Mouse (Mus musculus) lung, adult 2 months (tissue): ENCODE measurements at regions not wholly inside any gene's neighbourhood (a gene's known extent, or its start where the extent isn't known, plus 50 kb on each side); places are given as distances from the start of the nearest gene placed in this dataset.

Experiments used
- CTCF ChIP-seq: fragments of 200-500 bp; IDR thresholded peaks from 2 replicates; pipeline ENCODE4 v1.5.1; 2011; ENCODE audit warnings: mild to moderate bottlenecking, low read length, control low read depth; ENCODE audit not compliant: insufficient read depth
- POLR2A ChIP-seq: fragments of 200-500 bp; IDR thresholded peaks from 2 replicates; pipeline ENCODE4 v1.6.1; 2011; ENCODE audit warnings: low read depth, mild to moderate bottlenecking, control low read depth, low read length, borderline replicate concordance; ENCODE audit errors: extremely low read depth

- TF ChIP-seq CTCF (no peak), POLR2A (no peak)
Observed at GRCm38 (mm10) chr14:25294226-25294625, 164.8 kb upstream of the Zmiz1 start.
